Mouse (Mus musculus) CH12F3 (cell line): Measurements from ENCODE around the gene Itga2.

Experiments
- in situ Hi-C: fragments of 300-500 bp; cut with MboI; formaldehyde crosslinking; loops from 2 replicates; pipeline ENCODE4 v1.14.3; 2020; ENCODE audit warnings: low sequenced_read_pairs

Gene Itga2

GRCm38 (mm10) chr13:114931775-114932294 is at the start of gene Itga2:
Gene Itga2, minus strand, starts transcription at chr13:114932100.
- in situ Hi-C loops, result no loop called here

- in situ Hi-C loops, result loop anchor here (25.0 kb wide), 1 partner anchor 1731 kb away; no protein-coding TSS in a partner anchor
Observed at GRCm38 (mm10) chr13:114980831-114981419, 49.0 kb upstream of the Itga2 start.

- in situ Hi-C loops, result loop anchor here (25.0 kb wide), 3 partner anchors 137 to 1738 kb away; no protein-coding TSS in a partner anchor
Observed at GRCm38 (mm10) chr13:114974484-114975042, 42.7 kb upstream of the Itga2 start.

- in situ Hi-C loops, result loop anchor here (25.0 kb wide), 2 partner anchors 135 to 1085 kb away; no protein-coding TSS in a partner anchor
Observed at GRCm38 (mm10) chr13:114971905-114972304, 40.0 kb upstream of the Itga2 start.

GRCm38 (mm10) chr13:114964233-114964632 is 32.3 kb upstream of the Itga2 start:
- in situ Hi-C loops, result loop anchor here (25.0 kb wide), 2 partner anchors 127 to 1077 kb away; no protein-coding TSS in a partner anchor

- in situ Hi-C loops, result loop anchor here (25.0 kb wide), 2 partner anchors 117 to 1067 kb away; no protein-coding TSS in a partner anchor
Observed at GRCm38 (mm10) chr13:114954516-114954915, 22.6 kb upstream of the Itga2 start.

GRCm38 (mm10) chr13:114933541-114933940 is 1.6 kb upstream of the Itga2 start:
- in situ Hi-C loops, result no loop called here

GRCm38 (mm10) chr13:114930996-114931649 is 777 bp downstream of the Itga2 start:
- in situ Hi-C loops, result no loop called here

GRCm38 (mm10) chr13:114924785-114925184 is 7.1 kb downstream of the Itga2 start:
- in situ Hi-C loops, result no loop called here

- in situ Hi-C loops, result no loop called here
Observed at GRCm38 (mm10) chr13:114923331-114923730, 8.6 kb downstream of the Itga2 start.

GRCm38 (mm10) chr13:114915767-114916166 is 16.1 kb downstream of the Itga2 start:
- in situ Hi-C loops, result no loop called here

GRCm38 (mm10) chr13:114914963-114915362 is 16.9 kb downstream of the Itga2 start:
- in situ Hi-C loops, result no loop called here

GRCm38 (mm10) chr13:114914559-114914958 is 17.3 kb downstream of the Itga2 start:
- in situ Hi-C loops, result no loop called here

- in situ Hi-C loops, result no loop called here
Observed at GRCm38 (mm10) chr13:114910629-114911028, 21.3 kb downstream of the Itga2 start.

GRCm38 (mm10) chr13:114909514-114909913 is 22.4 kb downstream of the Itga2 start:
- in situ Hi-C loops, result no loop called here

GRCm38 (mm10) chr13:114907876-114908275 is 24.0 kb downstream of the Itga2 start:
- in situ Hi-C loops, result no loop called here

- in situ Hi-C loops, result no loop called here
Observed at GRCm38 (mm10) chr13:114896751-114897386, 35.0 kb downstream of the Itga2 start.

GRCm38 (mm10) chr13:114895896-114896295 is 36.0 kb downstream of the Itga2 start:
- in situ Hi-C loops, result no loop called here

GRCm38 (mm10) chr13:114894718-114895117 is 37.2 kb downstream of the Itga2 start:
- in situ Hi-C loops, result no loop called here

GRCm38 (mm10) chr13:114891655-114892054 is 40.2 kb downstream of the Itga2 start:
- in situ Hi-C loops, result no loop called here

- in situ Hi-C loops, result no loop called here
Observed at GRCm38 (mm10) chr13:114887695-114888094, 44.2 kb downstream of the Itga2 start.
